Mouse (Mus musculus): ENCODE data around the gene Tpra1. TPM values are rescaled to one million over a fixed set of nuclear protein-coding genes. Genes with fewer than 3 reads are reported as not detected.

Tpra1 gene
- total RNA-seq, 1 experiment: 31.0 TPM

GRCm38 (mm10) chr6:88934816-88935215 lies 32.8 kb downstream of the Tpra1 start:
- Histone ChIP-seq H3K36me3 (ENCODE audit: control insufficient read depth, insufficient read depth, low read length, poor library complexity, severe bottlenecking) (no peaks in the 10 kb centered on the region), H3K9ac (ENCODE audit: insufficient read depth, low read depth, low read length, poor library complexity, severe bottlenecking) (no peak overlapping the region), H3K4me1 (ENCODE audit: control insufficient read depth in 2 of 2, insufficient read depth in 2 of 2, low read length in 2 of 2, poor library complexity in 1 of 2) (peaks cover 0 to 20% of the 10 kb centered on the region in 2 experiments; a peak in 2 of 4 replicates), H3K9me3 (ENCODE audit: control insufficient read depth, insufficient read depth, low read depth, low read length) (no peaks in the 10 kb centered on the region), H3K27ac (ENCODE audit: insufficient read depth, low read depth, low read length, poor library complexity, severe bottlenecking) (no peak overlapping the region), H3K4me3 (ENCODE audit: insufficient read depth in 1 of 2, low read depth in 1 of 2, low read length in 2 of 2, poor library complexity in 1 of 2, severe bottlenecking in 1 of 2) (no peak overlapping the region)
- in situ Hi-C loops (cut with MboI; ENCODE audit: low sequenced_read_pairs in 2 of 2, unreplicated experiment in 2 of 2): loop anchor here (25.0 kb wide), 1 partner anchor 627 kb away; no protein-coding TSS in a partner anchor
- no peak for DNase-seq (ENCODE audit: low read depth, low spot score)
- TF ChIP-seq MAFK (IDR thresholded peaks at IDR 0.05; ENCODE audit: insufficient read depth, low read depth, low read length) (no peak), ZNF384 (IDR thresholded peaks at IDR 0.05; ENCODE audit: low read depth, low read length) (no peak), ZC3H11A (IDR thresholded peaks at IDR 0.05; ENCODE audit: borderline replicate concordance, low read depth, low read length) (no peak), CHD2 (IDR thresholded peaks at IDR 0.05; ENCODE audit: low read depth, low read length) (no peak), HCFC1 (IDR thresholded peaks at IDR 0.05; ENCODE audit: borderline replicate concordance, insufficient read depth, low read length) (no peak)

DNA sequence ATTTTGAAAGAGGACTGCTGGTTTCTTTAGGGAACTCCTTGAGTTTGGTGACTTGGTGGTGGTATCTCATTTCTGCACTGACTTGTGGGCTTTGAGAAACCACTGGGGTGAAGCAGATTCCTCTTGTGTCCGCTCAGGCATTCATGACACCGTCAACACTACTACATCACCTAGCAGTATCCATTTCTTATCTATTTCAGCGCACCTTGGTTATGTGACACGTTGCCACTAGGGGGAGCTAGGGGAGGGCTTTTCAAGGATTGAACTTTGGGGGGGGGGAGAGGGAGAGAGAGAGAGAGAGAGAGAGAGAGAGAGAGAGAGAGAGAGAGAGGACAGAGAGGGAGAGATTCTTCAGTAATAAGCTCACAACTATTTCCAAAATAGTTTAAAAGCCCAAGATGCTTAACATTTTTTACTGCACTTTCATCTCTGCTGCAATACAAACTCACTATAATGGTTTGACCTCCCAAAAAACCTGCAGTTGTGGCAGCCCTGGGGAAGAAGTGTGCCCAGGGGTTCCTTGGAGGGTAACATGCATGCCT lies 33.8 kb downstream of the Tpra1 start:
- peaks cover 0 to 20% of the 10 kb centered on the region in 2 experiments; a peak in 2 of 4 replicates for H3K4me1 ChIP-seq (ENCODE audit: control insufficient read depth in 2 of 2, insufficient read depth in 2 of 2, low read length in 2 of 2, poor library complexity in 1 of 2)
- no peaks in the 10 kb centered on the region for H3K36me3 ChIP-seq (ENCODE audit: control insufficient read depth, insufficient read depth, low read length, poor library complexity, severe bottlenecking)
- no peak overlapping the region for H3K4me3 ChIP-seq (ENCODE audit: insufficient read depth in 1 of 2, low read depth in 1 of 2, low read length in 2 of 2, poor library complexity in 1 of 2, severe bottlenecking in 1 of 2)
- TF ChIP-seq ZC3H11A (IDR thresholded peaks at IDR 0.05; ENCODE audit: borderline replicate concordance, low read depth, low read length) (0 out of 2 replicates have a peak, but pooled peaks have one; percentile 23), MAFK (IDR thresholded peaks at IDR 0.05; ENCODE audit: insufficient read depth, low read depth, low read length) (no peak), HCFC1 (IDR thresholded peaks at IDR 0.05; ENCODE audit: borderline replicate concordance, insufficient read depth, low read length) (no peak), CHD2 (IDR thresholded peaks at IDR 0.05; ENCODE audit: low read depth, low read length) (no peak), ZNF384 (IDR thresholded peaks at IDR 0.05; ENCODE audit: low read depth, low read length) (no peak)
- no peak overlapping the region for H3K27ac ChIP-seq (ENCODE audit: insufficient read depth, low read depth, low read length, poor library complexity, severe bottlenecking)
- no peak overlapping the region for H3K9ac ChIP-seq (ENCODE audit: insufficient read depth, low read depth, low read length, poor library complexity, severe bottlenecking)
- peak; percentile 57 for DNase-seq (ENCODE audit: low read depth, low spot score)
- in situ Hi-C loops (cut with MboI; ENCODE audit: low sequenced_read_pairs in 2 of 2, unreplicated experiment in 2 of 2): loop anchor here (25.0 kb wide), 1 partner anchor 626 kb away; no protein-coding TSS in a partner anchor
- H3K9me3 ChIP-seq (ENCODE audit: control insufficient read depth, insufficient read depth, low read depth, low read length): no peaks in the 10 kb centered on the region

GRCm38 (mm10) chr6:88936342-88937213 lies 34.5 kb downstream of the Tpra1 start:
- Histone ChIP-seq H3K9me3 (ENCODE audit: control insufficient read depth, insufficient read depth, low read depth, low read length) (no peaks in the 10 kb centered on the region), H3K4me3 (ENCODE audit: insufficient read depth in 1 of 2, low read depth in 1 of 2, low read length in 2 of 2, poor library complexity in 1 of 2, severe bottlenecking in 1 of 2) (no peak overlapping the region), H3K4me1 (ENCODE audit: control insufficient read depth in 2 of 2, insufficient read depth in 2 of 2, low read length in 2 of 2, poor library complexity in 1 of 2) (peaks cover 0 to 20% of the 10 kb centered on the region in 2 experiments; a peak in 2 of 4 replicates), H3K36me3 (ENCODE audit: control insufficient read depth, insufficient read depth, low read length, poor library complexity, severe bottlenecking) (no peaks in the 10 kb centered on the region), H3K9ac (ENCODE audit: insufficient read depth, low read depth, low read length, poor library complexity, severe bottlenecking) (no peak overlapping the region), H3K27ac (ENCODE audit: insufficient read depth, low read depth, low read length, poor library complexity, severe bottlenecking) (no peak overlapping the region)
- no peak for TF ChIP-seq MAFK (IDR thresholded peaks at IDR 0.05; ENCODE audit: insufficient read depth, low read depth, low read length)
- no peak for TF ChIP-seq HCFC1 (IDR thresholded peaks at IDR 0.05; ENCODE audit: borderline replicate concordance, insufficient read depth, low read length)
- no peak for TF ChIP-seq ZNF384 (IDR thresholded peaks at IDR 0.05; ENCODE audit: low read depth, low read length)
- no peak for TF ChIP-seq ZC3H11A (IDR thresholded peaks at IDR 0.05; ENCODE audit: borderline replicate concordance, low read depth, low read length)
- no peak for TF ChIP-seq CHD2 (IDR thresholded peaks at IDR 0.05; ENCODE audit: low read depth, low read length)
- in situ Hi-C loops (cut with MboI; ENCODE audit: low sequenced_read_pairs in 2 of 2, unreplicated experiment in 2 of 2): loop anchor here (25.0 kb wide), 1 partner anchor 626 kb away; no protein-coding TSS in a partner anchor
- DNase-seq (ENCODE audit: low read depth, low spot score): no peak

GRCm38 (mm10) chr6:88937214-88937549 lies 35.1 kb downstream of the Tpra1 start:
- in situ Hi-C loops (cut with MboI; ENCODE audit: low sequenced_read_pairs in 2 of 2, unreplicated experiment in 2 of 2): loop anchor here (25.0 kb wide), 1 partner anchor 625 kb away; no protein-coding TSS in a partner anchor
- TF ChIP-seq HCFC1 (IDR thresholded peaks at IDR 0.05; ENCODE audit: borderline replicate concordance, insufficient read depth, low read length) (no peak), ZC3H11A (IDR thresholded peaks at IDR 0.05; ENCODE audit: borderline replicate concordance, low read depth, low read length) (no peak), MAFK (IDR thresholded peaks at IDR 0.05; ENCODE audit: insufficient read depth, low read depth, low read length) (no peak), ZNF384 (IDR thresholded peaks at IDR 0.05; ENCODE audit: low read depth, low read length) (no peak), CHD2 (IDR thresholded peaks at IDR 0.05; ENCODE audit: low read depth, low read length) (no peak)
- no peak overlapping the region for H3K27ac ChIP-seq (ENCODE audit: insufficient read depth, low read depth, low read length, poor library complexity, severe bottlenecking)
- H3K9me3 ChIP-seq (ENCODE audit: control insufficient read depth, insufficient read depth, low read depth, low read length): no peaks in the 10 kb centered on the region
- H3K36me3 ChIP-seq (ENCODE audit: control insufficient read depth, insufficient read depth, low read length, poor library complexity, severe bottlenecking): no peaks in the 10 kb centered on the region
- peaks cover 0 to 20% of the 10 kb centered on the region in 2 experiments; a peak in 2 of 4 replicates for H3K4me1 ChIP-seq (ENCODE audit: control insufficient read depth in 2 of 2, insufficient read depth in 2 of 2, low read length in 2 of 2, poor library complexity in 1 of 2)
- H3K4me3 ChIP-seq (ENCODE audit: insufficient read depth in 1 of 2, low read depth in 1 of 2, low read length in 2 of 2, poor library complexity in 1 of 2, severe bottlenecking in 1 of 2): no peak overlapping the region
- DNase-seq (ENCODE audit: low read depth, low spot score): no peak
- H3K9ac ChIP-seq (ENCODE audit: insufficient read depth, low read depth, low read length, poor library complexity, severe bottlenecking): no peak overlapping the region

Measured in ES-E14 (cell line).